ENCODE assay signal across 19 mouse cellular contexts in genomic region chr5:119659041-119659440, GRCm38 (mm10). TPM values are rescaled to one million over a fixed set of nuclear protein-coding genes. Genes with fewer than 3 reads are reported as not detected.
A peak's percentile ranks its signal among the peaks of the same experiment; 100 is the strongest.
DNase-seq lines count a peak whose midpoint lies in the region; ATAC-seq lines count a peak whose summit lies in the region.
"Had no signal": no experiment of that assay in that cellular context is flagged by ENCODE, and none has a peak within 500 bp of the region (broad histone marks: within the 10 kb centered on the region; RNA-seq: fewer than 3 reads in every experiment).

No protein-coding gene starts in this region.

- H3K9me3 ChIP-seq in midbrain, embryonic 11.5 days (ENCODE audit: control insufficient read depth, low read length): no peaks in the 10 kb centered on the region
- H3K9me3 ChIP-seq in midbrain, embryonic 14.5 days (ENCODE audit: control insufficient read depth, low read length): no peaks in the 10 kb centered on the region

- WGBS in midbrain, embryonic 11.5 days: 5% methylated on average over 3 of the region's 3 CpGs
- WGBS in midbrain, embryonic 14.5 days: 2% methylated on average over 3 of the region's 3 CpGs

- no peaks in the 10 kb centered on the region for H3K4me1 ChIP-seq in midbrain, embryonic 11.5 days (ENCODE audit: control insufficient read depth, insufficient read depth, low read length)
- no peaks in the 10 kb centered on the region for H3K4me1 ChIP-seq in midbrain, embryonic 14.5 days (ENCODE audit: control insufficient read depth, insufficient read depth, low read length)

- peak; percentile 19 for DNase-seq in embryo, embryonic 10.5 days (ENCODE audit: low spot score)
- no peak for DNase-seq in embryo, embryonic 10 days (ENCODE audit: low spot score)
- DNase-seq in midbrain, embryonic 11.5 days (ENCODE audit: low spot score, missing footprints): peak; percentile 90
- DNase-seq in midbrain, embryonic 14.5 days: no peak
- DNase-seq: adrenal gland, adult 2 months; adrenal gland, adult 8-10 months; adrenal gland, postnatal 10 days; adrenal gland, postnatal 14 days; adrenal gland, postnatal 25 days; adrenal gland, postnatal 36 days; B cell, adult 2 months; cerebellum, adult 11 months; cerebellum, adult 11-12 months; cerebellum, adult 18-20 months had no signal

- no peak overlapping the region for H3K9ac ChIP-seq in midbrain, embryonic 11.5 days (ENCODE audit: low read length)
- no peak overlapping the region for H3K9ac ChIP-seq in midbrain, embryonic 14.5 days (replicated peaks; ENCODE audit: low read length)

- H3K36me3 ChIP-seq in midbrain, embryonic 11.5 days (ENCODE audit: control insufficient read depth, insufficient read depth, low read length): no peaks in the 10 kb centered on the region
- H3K36me3 ChIP-seq in midbrain, embryonic 14.5 days (ENCODE audit: control insufficient read depth, insufficient read depth, low read length): no peaks in the 10 kb centered on the region
- H3K36me3 ChIP-seq: G1E had no signal

- ATAC-seq in midbrain, embryonic 11.5 days (ENCODE audit: low FRiP score): no peak
- ATAC-seq in midbrain, embryonic 14.5 days (ENCODE audit: low FRiP score, low TSS enrichment): no peak
- ATAC-seq: activated CD4-positive, CD25-positive, alpha-beta regulatory T cell, adult 4 months; CD4-positive, CD25-positive, alpha-beta regulatory T cell, adult 4 months; Patski had no signal

- no peak overlapping the region for H3K4me3 ChIP-seq in midbrain, embryonic 11.5 days (ENCODE audit: low read depth, low read length)
- H3K4me3 ChIP-seq in midbrain, embryonic 14.5 days (replicated peaks; ENCODE audit: low read depth, low read length): no peak overlapping the region

- H3K4me2 ChIP-seq in midbrain, embryonic 11.5 days: no peak overlapping the region
- no peak overlapping the region for H3K4me2 ChIP-seq in midbrain, embryonic 14.5 days (ENCODE audit: low read length)

- no peak overlapping the region for H3K27ac ChIP-seq in midbrain, embryonic 11.5 days (ENCODE audit: low read depth, low read length)
- H3K27ac ChIP-seq in midbrain, embryonic 14.5 days (replicated peaks; ENCODE audit: low read depth, low read length): no peak overlapping the region

- peaks cover 97% of the 10 kb centered on the region for H3K27me3 ChIP-seq in midbrain, embryonic 11.5 days (ENCODE audit: control insufficient read depth, insufficient read depth, low read length)
- peaks cover 91% of the 10 kb centered on the region for H3K27me3 ChIP-seq in midbrain, embryonic 14.5 days (ENCODE audit: control insufficient read depth, insufficient read depth, low read length)
- H3K27me3 ChIP-seq: CH12.LX had no signal

RNA-seq across cellular contexts. Expression of gene Tbx3, which starts 11.4 kb away (rescaled TPM):
- 1.3 and 1.4 TPM in 2 replicates for polyA plus RNA-seq in midbrain, embryonic 11.5 days (2014; fragmentation: Nextera tagmentation; extraction: Ambion mirVana)
- polyA plus RNA-seq in midbrain, embryonic 14.5 days (2014; fragmentation: Nextera tagmentation; extraction: Ambion mirVana): 0.39 and 2.4 TPM in 2 replicates
- polyA plus RNA-seq: activated CD4-positive, CD25-positive, alpha-beta regulatory T cell, adult 4 months; G1E; Patski had no signal

Comparison
In these comparisons a context has a peak if more than half of its experiments do, and no peak if none do; other contexts are left out.
1. DNase-seq: peak in embryo, embryonic 10.5 days (single experiment) and midbrain, embryonic 11.5 days (single experiment); none in embryo, embryonic 10 days (single experiment) and midbrain, embryonic 14.5 days (single experiment).